Mouse (Mus musculus): Measurements from ENCODE around the gene Maml3.

The Maml3 gene

GRCm38 (mm10) chr3:51727487-51727886 lies 377.4 kb downstream of the Maml3 start:
- DNase-seq (ENCODE audit: extremely low read depth, insufficient read length, low spot score) = no peak

GRCm38 (mm10) chr3:51726257-51726656 lies 378.6 kb downstream of the Maml3 start:
- no peak for DNase-seq (ENCODE audit: extremely low read depth, insufficient read length, low spot score)

- no peak for DNase-seq (ENCODE audit: extremely low read depth, insufficient read length, low spot score)
Observed at GRCm38 (mm10) chr3:51719982-51720381, 384.9 kb downstream of the Maml3 start.

GRCm38 (mm10) chr3:51719373-51719772 lies 385.5 kb downstream of the Maml3 start:
- DNase-seq (ENCODE audit: extremely low read depth, insufficient read length, low spot score) = peak; percentile 29

GRCm38 (mm10) chr3:51717909-51718308 lies 387.0 kb downstream of the Maml3 start:
- DNase-seq (ENCODE audit: extremely low read depth, insufficient read length, low spot score) = no peak

- no peak for DNase-seq (ENCODE audit: extremely low read depth, insufficient read length, low spot score)
Observed at GRCm38 (mm10) chr3:51717455-51717854, 387.4 kb downstream of the Maml3 start.

GRCm38 (mm10) chr3:51714469-51714868 lies 390.4 kb downstream of the Maml3 start:
- DNase-seq (ENCODE audit: extremely low read depth, insufficient read length, low spot score) = no peak

- DNase-seq (ENCODE audit: extremely low read depth, insufficient read length, low spot score) = no peak
Observed at GRCm38 (mm10) chr3:51713233-51713632, 391.6 kb downstream of the Maml3 start.

GRCm38 (mm10) chr3:51712382-51712781 lies 392.5 kb downstream of the Maml3 start:
- DNase-seq (ENCODE audit: extremely low read depth, insufficient read length, low spot score) = no peak

- DNase-seq (ENCODE audit: extremely low read depth, insufficient read length, low spot score) = peak; percentile 87
Observed at GRCm38 (mm10) chr3:51708746-51709411, 396.0 kb downstream of the Maml3 start.

- no peak for DNase-seq (ENCODE audit: extremely low read depth, insufficient read length, low spot score)
Observed at GRCm38 (mm10) chr3:51708375-51708745, 396.5 kb downstream of the Maml3 start.

- no peak for DNase-seq (ENCODE audit: extremely low read depth, insufficient read length, low spot score)
Observed at GRCm38 (mm10) chr3:51705220-51705619, 399.7 kb downstream of the Maml3 start.

- no peak for DNase-seq (ENCODE audit: extremely low read depth, insufficient read length, low spot score)
Observed at GRCm38 (mm10) chr3:51703478-51703877, 401.4 kb downstream of the Maml3 start.

GRCm38 (mm10) chr3:51702701-51703286 lies 402.1 kb downstream of the Maml3 start:
- DNase-seq (ENCODE audit: extremely low read depth, insufficient read length, low spot score) = no peak

GRCm38 (mm10) chr3:51701950-51702349 lies 402.9 kb downstream of the Maml3 start:
- DNase-seq (ENCODE audit: extremely low read depth, insufficient read length, low spot score) = no peak

- no peak for DNase-seq (ENCODE audit: extremely low read depth, insufficient read length, low spot score)
Observed at GRCm38 (mm10) chr3:51701281-51701751, 403.6 kb downstream of the Maml3 start.

- DNase-seq (ENCODE audit: extremely low read depth, insufficient read length, low spot score) = no peak
Observed at GRCm38 (mm10) chr3:51700731-51701280, 404.1 kb downstream of the Maml3 start.

- DNase-seq (ENCODE audit: extremely low read depth, insufficient read length, low spot score) = no peak
Observed at GRCm38 (mm10) chr3:51700123-51700522, 404.8 kb downstream of the Maml3 start.

- DNase-seq (ENCODE audit: extremely low read depth, insufficient read length, low spot score) = no peak
Observed at GRCm38 (mm10) chr3:51697931-51698330, 406.9 kb downstream of the Maml3 start.

GRCm38 (mm10) chr3:51695713-51696112 lies 409.2 kb downstream of the Maml3 start:
- no peak for DNase-seq (ENCODE audit: extremely low read depth, insufficient read length, low spot score)

- DNase-seq (ENCODE audit: extremely low read depth, insufficient read length, low spot score) = no peak
Observed at GRCm38 (mm10) chr3:51694576-51694975, 410.3 kb downstream of the Maml3 start.

- DNase-seq (ENCODE audit: extremely low read depth, insufficient read length, low spot score) = no peak
Observed at GRCm38 (mm10) chr3:51693196-51693595, 411.7 kb downstream of the Maml3 start.
